13 mouse cellular contexts compared by ENCODE assay signal in the genomic region with DNA sequence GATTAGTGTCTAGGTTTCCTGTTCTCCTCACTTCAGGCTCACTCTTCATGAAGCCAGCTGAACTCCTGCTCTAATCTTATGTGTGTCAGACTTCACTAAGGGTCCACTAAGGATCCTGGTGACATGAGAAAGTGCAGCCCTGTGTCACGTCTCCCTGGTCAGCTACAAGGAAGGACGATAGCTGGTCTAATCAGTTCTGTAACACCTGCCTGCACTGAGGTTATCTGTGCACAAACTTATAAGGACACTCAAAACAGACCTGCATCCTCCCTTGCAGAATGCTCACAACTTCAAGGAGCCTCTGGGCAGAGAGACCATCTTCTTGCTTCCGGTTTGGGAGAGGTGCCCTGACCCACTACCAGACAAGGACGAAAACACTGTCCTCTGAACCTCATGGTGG.
"Had no signal": no experiment of that assay in that cellular context is flagged by ENCODE, and none has a peak within 500 bp of the region (broad histone marks: within the 10 kb centered on the region; RNA-seq: fewer than 3 reads in every experiment).

No protein-coding gene starts in this region.

- H3K9ac ChIP-seq: limb, embryonic 15.5 days; lung, embryonic 15.5 days; midbrain, embryonic 12.5 days had no signal

- ATAC-seq: intestine, embryonic 16.5 days had no signal

- H3K27ac ChIP-seq: limb, embryonic 15.5 days; lung, embryonic 15.5 days; macrophage; midbrain, embryonic 12.5 days had no signal

- H3K27me3 ChIP-seq: limb, embryonic 15.5 days; lung, embryonic 15.5 days; midbrain, embryonic 12.5 days had no signal

- DNase-seq: kidney, adult 2 months; kidney, postnatal 25 days; lung, postnatal 14 days; right cerebral cortex, adult 18-20 months; right cerebral cortex, postnatal 25 days; thymus, adult 18-20 months; thymus, postnatal 14 days had no signal

- H3K4me2 ChIP-seq: limb, embryonic 15.5 days; lung, embryonic 15.5 days; midbrain, embryonic 12.5 days had no signal

- H3K9me3 ChIP-seq: limb, embryonic 15.5 days; lung, embryonic 15.5 days; megakaryocyte, embryonic 14.5 days; midbrain, embryonic 12.5 days had no signal

- H3K36me3 ChIP-seq: limb, embryonic 15.5 days; lung, embryonic 15.5 days; midbrain, embryonic 12.5 days had no signal

- H3K4me3 ChIP-seq: limb, embryonic 15.5 days; lung, embryonic 15.5 days; megakaryocyte, embryonic 14.5 days; midbrain, embryonic 12.5 days had no signal
